Mouse (Mus musculus): ENCODE measurements at regions not wholly inside any gene's neighbourhood (a gene's known extent, or its start where the extent isn't known, plus 50 kb on each side); places are given as distances from the start of the nearest gene placed in this dataset.

GRCm38 (mm10) chr9:30813246-30813645, 109.0 kb downstream of the Adamts15 start:
- Histone ChIP-seq H3K4me1 (ENCODE audit: control insufficient read depth, insufficient read depth) (peaks cover 16% of the 10 kb centered on the region; the same call in 1 of the 2 replicates), H3K4me2 (ENCODE audit: low read depth, low read length) (no peak overlapping the region), H3K9ac (replicated peaks; ENCODE audit: low read depth, low read length) (no peak overlapping the region), H3K36me3 (replicated peaks; ENCODE audit: control insufficient read depth, insufficient read depth, low read length) (no peaks in the 10 kb centered on the region), H3K4me3 (ENCODE audit: low read depth, low read length) (no peak overlapping the region), H3K27ac (ENCODE audit: low read depth) (no peak overlapping the region), H3K9me3 (replicated peaks; ENCODE audit: control insufficient read depth, low read length) (no peaks in the 10 kb centered on the region), H3K27me3 (ENCODE audit: control insufficient read depth, insufficient read depth, low read length) (no peaks in the 10 kb centered on the region)
- ATAC-seq (ENCODE audit: insufficient read depth, low read depth) (no peak), DNase-seq (ENCODE audit: low spot score) (no peak)
- 63% methylated on average over 4 of the region's 4 CpGs for WGBS
- TF ChIP-seq EP300 (IDR thresholded peaks at IDR 0.05; ENCODE audit: low read depth) (no peak), CTCF (IDR thresholded peaks at IDR 0.05; ENCODE audit: low read depth) (no peak)

- no peak overlapping the region for H3K4me2 ChIP-seq (ENCODE audit: low read depth, low read length)
- 3% methylated on average over 1 of the region's 1 CpGs for WGBS
These were observed 111.4 kb downstream of the Adamts15 start for GRCm38 (mm10) chr9:30810843-30811242.

GRCm38 (mm10) chr9:30810290-30810689, 112.0 kb downstream of the Adamts15 start:
- Histone ChIP-seq H3K27ac (ENCODE audit: low read depth) (no peak overlapping the region), H3K4me2 (ENCODE audit: low read depth, low read length) (no peak overlapping the region), H3K9me3 (replicated peaks; ENCODE audit: control insufficient read depth, low read length) (no peaks in the 10 kb centered on the region), H3K4me1 (ENCODE audit: control insufficient read depth, insufficient read depth) (peaks cover 16% of the 10 kb centered on the region; the same call in 1 of the 2 replicates), H3K4me3 (ENCODE audit: low read depth, low read length) (no peak overlapping the region), H3K9ac (replicated peaks; ENCODE audit: low read depth, low read length) (no peak overlapping the region), H3K27me3 (ENCODE audit: control insufficient read depth, insufficient read depth, low read length) (no peaks in the 10 kb centered on the region), H3K36me3 (replicated peaks; ENCODE audit: control insufficient read depth, insufficient read depth, low read length) (no peaks in the 10 kb centered on the region)
- TF ChIP-seq CTCF (IDR thresholded peaks at IDR 0.05; ENCODE audit: low read depth) (no peak), EP300 (IDR thresholded peaks at IDR 0.05; ENCODE audit: low read depth) (no peak)
- no peak for ATAC-seq (ENCODE audit: insufficient read depth, low read depth)
- WGBS = 79% methylated on average over 4 of the region's 4 CpGs
- DNase-seq (ENCODE audit: low spot score) = no peak

More at GRCm38 (mm10) chr9:30810843-30811242, 111.4 kb downstream of the Adamts15 start:
- DNase-seq (ENCODE audit: low spot score) = no peak
- ATAC-seq (ENCODE audit: insufficient read depth, low read depth) = no peak
- H3K4me3 ChIP-seq (ENCODE audit: low read depth, low read length) = no peak overlapping the region
- no peak overlapping the region for H3K9ac ChIP-seq (replicated peaks; ENCODE audit: low read depth, low read length)
- no peak overlapping the region for H3K27ac ChIP-seq (ENCODE audit: low read depth)
- H3K27me3 ChIP-seq (ENCODE audit: control insufficient read depth, insufficient read depth, low read length) = no peaks in the 10 kb centered on the region
- peaks cover 16% of the 10 kb centered on the region; the same call in 1 of the 2 replicates for H3K4me1 ChIP-seq (ENCODE audit: control insufficient read depth, insufficient read depth)
- H3K9me3 ChIP-seq (replicated peaks; ENCODE audit: control insufficient read depth, low read length) = no peaks in the 10 kb centered on the region
- no peaks in the 10 kb centered on the region for H3K36me3 ChIP-seq (replicated peaks; ENCODE audit: control insufficient read depth, insufficient read depth, low read length)
- TF ChIP-seq EP300 (IDR thresholded peaks at IDR 0.05; ENCODE audit: low read depth) (no peak), CTCF (IDR thresholded peaks at IDR 0.05; ENCODE audit: low read depth) (no peak)

GRCm38 (mm10) chr9:30808863-30809491, 113.3 kb downstream of the Adamts15 start:
- H3K4me1 ChIP-seq (ENCODE audit: control insufficient read depth, insufficient read depth) = peaks cover 16% of the 10 kb centered on the region; the same call in 1 of the 2 replicates
- no peaks in the 10 kb centered on the region for H3K27me3 ChIP-seq (ENCODE audit: control insufficient read depth, insufficient read depth, low read length)
- H3K9me3 ChIP-seq (replicated peaks; ENCODE audit: control insufficient read depth, low read length) = no peaks in the 10 kb centered on the region
- 29% methylated on average over 11 of the region's 11 CpGs for WGBS
- no peak overlapping the region for H3K9ac ChIP-seq (replicated peaks; ENCODE audit: low read depth, low read length)
- no peak for DNase-seq (ENCODE audit: low spot score)
- no peak for ATAC-seq (ENCODE audit: insufficient read depth, low read depth)
- no peak overlapping the region for H3K27ac ChIP-seq (ENCODE audit: low read depth)
- TF ChIP-seq EP300 (IDR thresholded peaks at IDR 0.05; ENCODE audit: low read depth) = no peak
- no peak for TF ChIP-seq CTCF (IDR thresholded peaks at IDR 0.05; ENCODE audit: low read depth)
- H3K4me2 ChIP-seq (ENCODE audit: low read depth, low read length) = no peak overlapping the region
- no peaks in the 10 kb centered on the region for H3K36me3 ChIP-seq (replicated peaks; ENCODE audit: control insufficient read depth, insufficient read depth, low read length)
- H3K4me3 ChIP-seq (ENCODE audit: low read depth, low read length) = no peak overlapping the region

- Histone ChIP-seq H3K9me3 (replicated peaks; ENCODE audit: control insufficient read depth, low read length) (no peaks in the 10 kb centered on the region), H3K4me2 (ENCODE audit: low read depth, low read length) (no peak overlapping the region)
- ATAC-seq (ENCODE audit: insufficient read depth, low read depth) = no peak
These were observed 118.3 kb downstream of the Adamts15 start for GRCm38 (mm10) chr9:30803755-30804532.

More at GRCm38 (mm10) chr9:30803755-30804532, 118.3 kb downstream of the Adamts15 start:
- no peak overlapping the region for H3K27ac ChIP-seq (ENCODE audit: low read depth)
- 0 out of 2 replicates have a peak, but pooled peaks cover 4% of the 10 kb centered on the region for H3K4me1 ChIP-seq (ENCODE audit: control insufficient read depth, insufficient read depth)
- H3K9ac ChIP-seq (replicated peaks; ENCODE audit: low read depth, low read length) = no peak overlapping the region
- H3K36me3 ChIP-seq (replicated peaks; ENCODE audit: control insufficient read depth, insufficient read depth, low read length) = no peaks in the 10 kb centered on the region
- TF ChIP-seq CTCF (IDR thresholded peaks at IDR 0.05; ENCODE audit: low read depth) = no peak
- TF ChIP-seq EP300 (IDR thresholded peaks at IDR 0.05; ENCODE audit: low read depth) = no peak
- DNase-seq (ENCODE audit: low spot score) = no peak
- no peaks in the 10 kb centered on the region for H3K27me3 ChIP-seq (ENCODE audit: control insufficient read depth, insufficient read depth, low read length)
- H3K4me3 ChIP-seq (ENCODE audit: low read depth, low read length) = no peak overlapping the region
- WGBS = 83% methylated on average over 10 of the region's 10 CpGs
